Mouse (Mus musculus): ENCODE results near the gene Prom2.

The Prom2 gene

GRCm38 (mm10) chr2:127484476-127485170 is 56.6 kb downstream of the Prom2 start:
- DNase-seq (ENCODE audit: low spot score in 2 of 2), result no peak

DNA sequence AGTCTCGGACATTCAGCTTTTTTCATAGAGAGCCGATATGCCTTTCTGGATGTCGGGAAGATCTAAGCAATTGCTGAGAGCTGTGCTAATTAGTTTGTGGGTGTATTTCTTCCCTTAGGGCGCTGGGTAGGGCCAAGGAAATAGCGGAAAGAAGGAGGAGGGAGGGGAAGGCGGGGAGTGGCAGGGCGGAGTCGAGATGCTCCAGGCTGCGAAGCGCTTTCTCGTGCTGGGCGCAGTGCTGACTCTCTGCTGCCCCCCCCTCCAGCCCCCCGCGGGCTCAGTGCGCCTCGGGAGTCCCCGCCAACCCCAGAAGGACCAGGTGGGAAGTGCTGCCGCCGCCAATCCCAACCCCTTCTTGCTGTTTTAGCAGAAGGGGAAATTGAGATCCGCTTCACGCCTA is 58.3 kb downstream of the Prom2 start:
- DNase-seq (ENCODE audit: low spot score in 2 of 2), result no peak

DNA sequence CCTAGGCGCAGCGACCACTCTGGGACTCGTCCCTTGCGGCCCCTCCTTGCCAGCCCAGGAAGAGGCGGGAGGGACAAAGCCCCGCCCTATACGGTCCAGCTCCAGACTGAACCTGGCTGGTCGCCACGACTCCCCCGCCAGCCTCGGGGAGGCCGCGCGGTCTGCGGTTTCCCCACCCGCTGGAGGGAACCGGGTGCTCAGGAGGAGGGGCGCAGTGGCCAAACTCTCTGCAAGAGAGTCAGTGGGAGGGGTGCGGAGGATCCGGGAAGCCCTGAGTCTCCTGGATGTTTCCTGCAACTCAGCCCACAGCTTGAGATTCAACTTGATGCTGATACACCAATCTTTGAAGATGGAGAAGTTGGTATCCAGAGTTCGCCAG is 58.7 kb downstream of the Prom2 start:
- no peak for DNase-seq (ENCODE audit: low spot score in 2 of 2)

DNA sequence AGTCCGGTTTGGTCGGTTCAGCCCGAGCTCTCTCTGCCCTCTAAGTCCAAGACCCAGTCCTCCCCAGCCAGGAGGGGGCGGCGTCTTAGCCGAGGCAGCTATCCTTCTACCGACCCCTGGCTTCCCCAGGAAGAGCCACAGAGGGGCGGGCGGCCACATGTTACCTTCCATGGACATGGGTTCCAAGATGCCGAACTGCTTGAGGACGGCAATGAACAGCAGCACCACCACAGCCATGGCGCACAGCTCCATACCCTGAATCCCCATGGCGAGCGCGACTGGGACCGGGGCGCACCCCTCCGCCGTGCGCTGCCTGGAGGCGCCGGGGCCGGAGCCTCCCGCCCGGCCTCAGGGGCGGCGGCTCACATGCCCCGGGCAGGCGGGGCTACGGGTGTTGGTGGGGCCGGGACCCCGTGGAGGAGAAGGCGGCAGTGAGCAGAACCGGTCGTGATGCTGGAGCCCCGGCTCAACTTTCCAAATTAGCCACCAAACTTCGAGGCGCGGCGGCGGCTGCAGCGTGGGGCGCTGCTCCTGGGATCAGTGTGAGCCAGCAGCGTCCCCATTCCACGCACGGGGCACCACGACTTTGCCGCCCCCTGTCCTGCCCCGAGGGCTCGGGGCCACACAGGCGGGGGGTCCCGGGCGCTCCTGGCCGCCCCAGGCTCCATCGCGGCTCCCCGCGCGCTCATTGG is 59.3 kb downstream of the Prom2 start:
- DNase-seq (ENCODE audit: low spot score in 2 of 2), result no peak

DNA sequence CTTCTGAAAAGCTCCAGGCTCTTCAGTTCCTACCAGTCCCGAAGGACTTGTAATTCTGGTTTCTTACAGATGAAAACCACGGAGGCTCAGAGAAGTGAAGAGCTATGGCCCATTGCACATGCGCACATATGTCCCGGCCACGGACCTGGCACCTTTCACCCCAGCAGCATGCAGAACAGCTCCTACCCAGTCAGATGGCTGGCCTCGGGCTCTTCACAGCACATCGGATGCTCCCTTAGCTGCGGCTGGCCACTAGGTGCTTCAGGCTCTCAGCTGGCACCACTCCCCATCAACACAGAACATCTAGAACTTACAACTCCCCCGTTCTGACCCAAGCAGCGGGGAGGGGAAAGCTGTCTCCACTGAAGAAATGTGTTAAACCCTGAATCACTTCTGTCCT is 61.5 kb downstream of the Prom2 start:
- no peak for DNase-seq (ENCODE audit: low spot score in 2 of 2)

DNA sequence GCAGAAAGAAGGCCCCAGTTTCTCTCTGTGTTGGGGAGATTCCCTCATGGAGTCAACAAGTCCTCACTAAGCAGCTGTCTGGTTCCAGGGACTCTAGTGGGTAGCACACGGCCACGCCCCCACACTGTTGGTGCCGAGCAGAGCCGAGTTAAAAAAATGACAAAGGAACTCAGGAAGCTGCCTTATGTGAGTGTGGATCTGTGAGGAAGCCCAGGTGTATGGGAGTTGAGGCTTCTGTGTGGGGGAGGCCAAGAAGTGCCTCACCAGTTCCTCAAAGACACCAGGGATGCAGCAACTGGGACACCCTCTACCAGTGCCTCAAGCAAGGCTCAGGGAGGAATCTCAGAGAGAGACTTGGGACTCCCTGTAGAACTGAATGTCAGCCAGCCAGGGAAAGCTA is 62.1 kb downstream of the Prom2 start:
- no peak for DNase-seq (ENCODE audit: low spot score in 2 of 2)

All from frontal cortex, postnatal 25 days (tissue).